Mouse (Mus musculus) neural tube, embryonic 13.5 days (tissue): Measurements from ENCODE around the gene Dst. TPM values are rescaled to one million over a fixed set of nuclear protein-coding genes. Genes with fewer than 3 reads are reported as not detected.

Experiments used
- ATAC-seq: fragments of 200-750 bp; cut with Nextera tagmentation; 2 replicates; pipeline ENCODE4 v1.8.0; 2017; ENCODE audit warnings: low read depth, mild to moderate bottlenecking, moderate TSS enrichment, moderate library complexity
- H3K27ac ChIP-seq: fragments of 300-500 bp; sonication (generic); replicated peaks from 2 replicates; pipeline ENCODE4 v1.5.1; 2015; ENCODE audit warnings: moderate library complexity, mild to moderate bottlenecking, inconsistent platforms
- H3K27me3 ChIP-seq: fragments of 300-500 bp; sonication (generic); 2 replicates; pipeline ENCODE4 v1.6.1; 2015; ENCODE audit warnings: mild to moderate bottlenecking, inconsistent platforms
- H3K36me3 ChIP-seq: fragments of 300-500 bp; sonication (generic); 2 replicates; pipeline ENCODE4 v1.6.1; 2015; ENCODE audit warnings: mild to moderate bottlenecking, inconsistent platforms
- H3K4me1 ChIP-seq: fragments of 300-500 bp; sonication (generic); replicated peaks from 2 replicates; pipeline ENCODE4 v1.6.1; 2015; ENCODE audit warnings: inconsistent platforms
- H3K4me2 ChIP-seq: fragments of 300-500 bp; sonication (generic); 2 replicates; pipeline ENCODE4 v1.6.1; 2015; ENCODE audit warnings: inconsistent platforms, mild to moderate bottlenecking, moderate library complexity
- H3K4me3 ChIP-seq: fragments of 300-500 bp; sonication (generic); 2 replicates; pipeline ENCODE4 v1.5.1; 2015; ENCODE audit warnings: mild to moderate bottlenecking, inconsistent platforms
- H3K9ac ChIP-seq: fragments of 300-500 bp; sonication (generic); 2 replicates; pipeline ENCODE4 v1.6.1; 2015; ENCODE audit warnings: moderate library complexity, mild to moderate bottlenecking, inconsistent platforms
- H3K9me3 ChIP-seq: fragments of 300-500 bp; sonication (generic); 2 replicates; pipeline ENCODE4 v1.6.1; 2016; ENCODE audit warnings: inconsistent platforms
- WGBS: fragments of 180-500 bp; shearing (Covaris S2); methylation state at CpG from one replicate; pipeline ENCODE4 v1.1.7; 2015; 5-methylcytosine and 5-hydroxymethylcytosine counted together
- polyA plus RNA-seq: library from polyadenylated mRNA; unstranded; fragments of >200 nt; fragmentation: Nextera tagmentation; extraction: Ambion mirVana; gene quantifications from 2 replicates; pipeline ENCODE4 v1.2.1, GENCODE M21; 2015

Gene Dst
- polyA plus RNA-seq, 1 experiment from 2014 or later, result 44.4 TPM

DNA sequence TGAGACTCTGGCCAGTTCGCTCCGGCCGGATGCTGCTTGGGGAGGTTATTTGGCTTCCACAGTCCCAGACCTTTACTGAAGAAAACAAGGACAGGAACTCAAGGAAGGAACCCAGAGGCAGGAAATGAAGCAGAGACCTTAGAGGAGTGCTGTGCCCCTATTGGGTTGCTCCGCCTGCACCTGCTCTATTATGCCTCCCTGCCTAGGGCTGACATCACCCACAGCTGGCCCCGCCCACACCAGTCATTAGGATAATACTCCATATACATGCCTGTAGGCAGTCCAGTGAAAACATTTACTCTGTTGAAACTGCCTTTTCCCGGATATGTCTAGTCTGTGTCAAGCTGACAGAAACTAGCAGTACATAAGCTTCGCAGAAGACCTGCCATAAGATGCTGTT, 130.5 kb downstream of the Dst start:
- H3K36me3 ChIP-seq, result no peaks in the 10 kb centered on the region
- 89% methylated on average over 7 of the region's 7 CpGs for WGBS
- H3K27ac ChIP-seq, result no peak overlapping the region
- no peak overlapping the region for H3K4me3 ChIP-seq
- no peak overlapping the region for H3K9ac ChIP-seq
- no peak overlapping the region for H3K4me2 ChIP-seq
- H3K27me3 ChIP-seq, result no peaks in the 10 kb centered on the region
- H3K9me3 ChIP-seq, result no peaks in the 10 kb centered on the region
- ATAC-seq, result no peak
- peaks cover 22% of the 10 kb centered on the region for H3K4me1 ChIP-seq

DNA sequence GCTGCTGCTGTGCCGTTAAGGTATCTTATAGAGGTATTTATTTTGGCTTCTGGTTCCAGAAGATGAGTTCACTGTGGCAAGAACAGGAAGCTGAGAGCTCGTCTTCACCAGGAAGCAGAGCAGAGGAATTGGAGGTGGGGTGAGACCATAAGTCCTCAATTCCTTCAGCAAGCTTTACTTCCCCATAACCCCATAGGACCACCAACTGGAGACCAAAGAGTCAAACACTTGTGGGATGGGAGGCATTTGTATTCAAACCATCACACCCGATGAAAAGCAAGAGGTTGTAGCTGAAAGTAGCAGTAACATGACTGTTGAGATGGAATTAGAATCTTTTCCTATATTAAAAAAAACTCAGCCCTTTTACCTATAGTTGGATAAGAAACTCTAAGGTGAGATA, 132.0 kb downstream of the Dst start:
- H3K27me3 ChIP-seq, result no peaks in the 10 kb centered on the region

DNA sequence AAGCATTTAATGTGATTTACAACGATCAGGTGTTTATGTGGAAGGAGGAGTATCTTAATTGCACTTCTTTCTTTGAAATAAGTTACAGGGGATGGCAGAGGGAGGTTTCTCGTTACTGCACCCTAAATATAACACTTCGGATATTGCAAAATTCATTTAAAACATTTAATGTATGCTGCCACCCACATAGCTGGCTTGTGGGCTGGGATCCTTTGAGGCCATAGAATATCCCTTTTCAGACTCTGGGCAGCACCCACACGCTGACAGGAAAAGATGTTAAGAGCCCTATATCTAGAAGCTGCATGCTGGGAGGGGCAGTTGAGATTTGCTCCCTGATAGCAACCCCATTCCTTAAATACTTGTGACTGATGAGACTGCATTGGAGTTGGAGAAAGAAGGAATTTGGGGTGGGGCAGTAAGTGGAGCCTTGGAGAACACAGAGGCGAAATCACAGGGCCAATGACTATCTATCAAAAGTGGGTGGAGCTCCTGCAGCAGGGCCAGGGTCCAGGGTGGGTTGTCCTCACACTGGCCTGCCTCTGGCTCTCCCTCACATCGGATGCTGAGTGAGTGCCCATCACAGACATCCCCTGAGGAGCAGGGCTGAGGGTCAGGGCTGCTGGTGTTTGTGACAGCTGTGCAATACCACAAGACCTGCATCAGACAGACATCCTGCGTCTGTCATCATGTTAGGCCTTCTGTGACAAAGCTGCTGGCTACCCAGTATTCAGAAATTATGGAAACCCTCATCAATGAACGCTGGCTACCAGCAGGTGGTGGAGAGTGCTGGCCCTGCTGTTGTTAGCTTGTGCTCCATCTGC, 133.1 kb downstream of the Dst start:
- ATAC-seq, result no peak
- Histone ChIP-seq H3K27me3 (no peaks in the 10 kb centered on the region), H3K9me3 (no peaks in the 10 kb centered on the region), H3K27ac (no peak overlapping the region), H3K4me2 (no peak overlapping the region), H3K9ac (no peak overlapping the region), H3K4me1 (peaks cover 31% of the 10 kb centered on the region), H3K36me3 (no peaks in the 10 kb centered on the region), H3K4me3 (no peak overlapping the region)
- 37% methylated on average over 8 of the region's 8 CpGs for WGBS

More for the DNA sequence above, 132.0 kb downstream of the Dst start:
- no peak overlapping the region for H3K4me2 ChIP-seq
- H3K4me1 ChIP-seq, result peaks cover 26% of the 10 kb centered on the region
- ATAC-seq, result no peak
- no peak overlapping the region for H3K9ac ChIP-seq
- H3K4me3 ChIP-seq, result no peak overlapping the region
- no peaks in the 10 kb centered on the region for H3K9me3 ChIP-seq
- 76% methylated on average over 3 of the region's 3 CpGs for WGBS
- no peaks in the 10 kb centered on the region for H3K36me3 ChIP-seq
- H3K27ac ChIP-seq, result no peak overlapping the region

DNA sequence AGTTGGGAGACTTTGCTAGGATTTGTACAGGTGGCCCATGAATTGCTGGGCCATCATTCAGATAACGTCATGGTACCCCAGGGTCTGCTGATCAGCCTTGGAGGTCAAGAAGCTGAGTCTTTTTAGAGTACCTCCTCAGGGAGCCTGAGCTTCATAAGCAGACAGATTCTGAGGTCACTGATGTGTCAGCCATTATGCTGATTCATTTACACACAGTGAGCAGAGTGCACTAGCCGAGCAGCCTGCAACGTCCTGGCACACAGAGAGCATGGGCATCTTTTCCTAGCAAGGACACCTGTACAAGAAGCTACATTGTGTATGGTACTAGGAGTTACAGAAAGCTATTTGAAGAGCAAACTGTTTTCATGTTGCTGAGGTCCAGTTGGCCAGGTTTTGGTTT, 134.3 kb downstream of the Dst start:
- no peaks in the 10 kb centered on the region for H3K27me3 ChIP-seq
- no peak overlapping the region for H3K4me2 ChIP-seq
- ATAC-seq, result no peak
- H3K4me3 ChIP-seq, result no peak overlapping the region
- H3K27ac ChIP-seq, result no peak overlapping the region
- 13% methylated on average over 3 of the region's 3 CpGs for WGBS
- no peaks in the 10 kb centered on the region for H3K36me3 ChIP-seq
- no peaks in the 10 kb centered on the region for H3K9me3 ChIP-seq
- peaks cover 41% of the 10 kb centered on the region for H3K4me1 ChIP-seq
- H3K9ac ChIP-seq, result no peak overlapping the region

DNA sequence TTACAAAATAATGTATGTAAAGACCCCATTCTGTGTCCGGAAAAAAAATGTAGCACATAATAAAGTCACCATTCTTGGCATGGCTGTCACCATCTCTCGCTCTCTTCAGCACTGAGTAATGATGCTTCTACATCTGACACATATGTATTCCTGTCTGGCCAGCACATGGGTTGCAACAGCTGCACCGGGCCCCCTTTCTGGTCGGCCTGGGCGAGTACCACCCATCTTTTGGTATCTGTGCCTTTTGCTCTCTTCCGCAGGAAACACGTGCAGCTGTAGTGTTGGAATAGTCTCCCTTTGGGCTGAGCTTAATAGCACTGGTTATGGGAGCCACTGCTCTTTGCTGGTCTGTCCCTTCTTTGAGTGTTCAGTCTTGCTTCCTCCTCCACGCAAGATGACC, 135.3 kb downstream of the Dst start:
- Histone ChIP-seq H3K9ac (no peak overlapping the region), H3K4me2 (no peak overlapping the region), H3K4me1 (peaks cover 46% of the 10 kb centered on the region), H3K27ac (no peak overlapping the region), H3K4me3 (no peak overlapping the region), H3K27me3 (no peaks in the 10 kb centered on the region), H3K9me3 (no peaks in the 10 kb centered on the region), H3K36me3 (no peaks in the 10 kb centered on the region)
- no peak for ATAC-seq
- WGBS, result 83% methylated on average over 8 of the region's 8 CpGs

DNA sequence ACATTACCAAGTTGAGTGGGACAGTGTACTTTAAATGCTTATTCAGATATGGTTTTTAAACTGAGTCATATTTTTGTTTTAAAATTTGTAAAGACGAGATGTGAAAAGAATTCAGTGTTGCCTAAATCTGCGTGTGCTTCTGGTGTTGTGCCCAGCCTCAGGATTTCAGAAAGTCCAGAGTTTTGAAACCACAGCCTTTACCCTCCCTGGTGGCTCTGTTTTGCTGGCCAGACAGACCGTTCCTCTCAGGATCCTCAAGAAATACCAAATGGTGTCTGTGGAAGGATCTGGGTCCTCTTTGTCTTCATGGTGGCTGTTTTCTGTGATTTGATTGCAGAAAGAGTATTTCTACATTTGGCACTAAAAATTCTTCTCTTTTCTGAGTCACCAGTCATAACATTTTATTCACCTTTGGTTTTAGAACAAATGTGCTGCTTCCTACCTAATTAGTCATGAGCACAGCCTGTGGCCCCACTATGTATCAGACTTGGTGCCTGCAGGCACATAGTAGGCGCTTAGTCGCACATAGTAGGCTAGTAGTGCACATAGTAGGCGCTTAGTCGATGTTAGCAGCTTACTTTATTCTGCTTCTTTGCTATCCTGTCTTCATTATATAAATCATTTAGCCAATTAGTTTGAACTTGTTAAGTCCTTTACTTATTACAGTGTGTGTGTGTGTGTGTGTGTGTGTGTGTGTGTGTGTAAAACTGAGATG, 136.0 kb downstream of the Dst start:
- WGBS, result 88% methylated on average over 7 of the region's 7 CpGs

DNA sequence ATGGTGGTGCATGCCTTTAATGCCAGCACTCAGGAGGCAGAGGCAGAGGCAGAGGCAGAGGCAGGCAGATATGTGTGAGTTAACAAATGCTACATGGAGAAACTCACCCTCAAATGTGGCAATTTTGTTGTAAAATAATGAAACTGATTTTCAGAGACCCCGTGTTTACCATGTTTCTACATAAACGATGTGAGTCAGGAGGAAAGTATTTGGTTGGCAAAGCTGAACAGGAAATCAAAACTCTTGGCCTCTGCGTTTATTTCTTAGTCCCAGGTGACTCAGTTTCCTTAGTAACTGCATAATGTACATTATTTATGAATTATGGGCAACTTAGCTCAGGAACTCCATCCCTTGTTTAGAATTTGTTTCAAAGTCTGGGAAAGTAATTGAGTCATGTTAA, 136.7 kb downstream of the Dst start:
- Histone ChIP-seq H3K4me2 (no peak overlapping the region), H3K9me3 (no peaks in the 10 kb centered on the region), H3K4me3 (no peak overlapping the region), H3K36me3 (no peaks in the 10 kb centered on the region), H3K27me3 (no peaks in the 10 kb centered on the region), H3K9ac (no peak overlapping the region), H3K27ac (no peak overlapping the region), H3K4me1 (peaks cover 51% of the 10 kb centered on the region)
- no peak for ATAC-seq
- WGBS, result 69% methylated on average over 3 of the region's 3 CpGs

More for the DNA sequence above, 136.0 kb downstream of the Dst start:
- Histone ChIP-seq H3K9me3 (no peaks in the 10 kb centered on the region), H3K27me3 (no peaks in the 10 kb centered on the region), H3K4me3 (no peak overlapping the region), H3K27ac (no peak overlapping the region), H3K4me1 (peaks cover 51% of the 10 kb centered on the region), H3K9ac (no peak overlapping the region), H3K36me3 (no peaks in the 10 kb centered on the region), H3K4me2 (no peak overlapping the region)
- no peak for ATAC-seq

DNA sequence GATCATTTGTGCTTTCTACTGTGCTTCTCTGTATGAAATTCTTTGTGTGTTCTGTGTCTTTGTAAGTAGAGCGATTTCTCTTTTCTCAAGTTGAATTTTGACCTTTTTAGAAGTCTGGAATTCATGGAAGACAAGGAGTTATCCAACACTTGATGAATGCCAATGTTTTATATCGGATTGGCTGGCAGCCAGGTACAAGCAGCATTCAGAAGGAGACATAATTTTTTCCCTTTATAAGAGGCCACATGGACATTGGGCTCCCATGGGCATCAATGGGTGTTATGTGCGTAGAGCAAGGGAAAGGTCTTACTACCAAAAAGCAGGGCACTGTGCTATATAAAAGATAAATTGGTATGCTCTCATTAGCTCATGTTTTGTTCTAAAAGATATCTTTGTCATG, 139.3 kb downstream of the Dst start:
- 70% methylated on average over 3 of the region's 3 CpGs for WGBS
- no peak overlapping the region for H3K9ac ChIP-seq
- H3K27me3 ChIP-seq, result no peaks in the 10 kb centered on the region
- H3K4me1 ChIP-seq, result peaks cover 51% of the 10 kb centered on the region
- H3K9me3 ChIP-seq, result no peaks in the 10 kb centered on the region
- ATAC-seq, result no peak
- no peak overlapping the region for H3K27ac ChIP-seq
- H3K4me2 ChIP-seq, result no peak overlapping the region
- H3K4me3 ChIP-seq, result no peak overlapping the region
- no peaks in the 10 kb centered on the region for H3K36me3 ChIP-seq

DNA sequence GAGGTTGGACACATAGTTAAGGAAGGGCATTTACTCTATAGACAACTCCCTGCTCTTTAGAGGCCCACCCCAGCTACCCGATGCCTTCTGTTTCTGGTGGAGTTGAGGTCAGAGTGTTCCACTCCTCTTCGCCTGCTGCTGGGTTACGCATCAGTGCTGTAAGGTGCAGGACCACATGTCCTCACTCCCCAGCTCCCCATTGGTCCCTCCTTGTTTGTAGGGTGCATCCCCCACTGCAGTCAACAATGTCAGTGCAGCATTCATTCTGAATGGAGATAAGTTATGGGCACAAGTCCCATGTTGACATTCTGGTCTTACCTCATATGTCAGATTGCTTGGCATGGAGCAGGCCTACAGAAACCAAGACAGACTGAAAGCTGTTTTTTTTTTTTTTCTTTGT, 143.2 kb downstream of the Dst start:
- H3K27me3 ChIP-seq, result no peaks in the 10 kb centered on the region
- no peaks in the 10 kb centered on the region for H3K36me3 ChIP-seq
- 75% methylated on average over 3 of the region's 3 CpGs for WGBS
- H3K9ac ChIP-seq, result no peak overlapping the region
- H3K27ac ChIP-seq, result no peak overlapping the region
- no peak overlapping the region for H3K4me3 ChIP-seq
- H3K4me1 ChIP-seq, result peaks cover 45% of the 10 kb centered on the region
- no peak overlapping the region for H3K4me2 ChIP-seq
- H3K9me3 ChIP-seq, result no peaks in the 10 kb centered on the region
- ATAC-seq, result no peak

DNA sequence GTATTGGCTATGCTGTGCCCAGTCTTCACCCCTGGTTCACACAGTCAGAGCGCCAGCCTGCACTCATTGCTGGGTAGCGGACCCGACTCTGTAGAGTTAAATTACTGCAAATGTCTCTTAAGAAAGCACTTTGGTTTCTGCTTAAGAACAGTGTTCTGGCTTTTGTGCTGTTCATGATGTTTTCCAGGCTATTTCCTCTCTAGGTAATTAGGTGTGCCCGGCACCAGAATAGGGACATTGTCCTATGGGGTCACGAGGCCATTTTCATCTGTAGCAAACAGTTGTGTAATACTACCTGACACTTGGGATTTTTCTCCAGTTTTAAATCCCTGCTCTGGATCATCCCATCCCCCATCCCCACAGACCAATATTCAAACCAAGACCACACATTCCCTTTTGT, 144.4 kb downstream of the Dst start:
- 36% methylated on average over 5 of the region's 5 CpGs for WGBS
- H3K36me3 ChIP-seq, result no peaks in the 10 kb centered on the region
- H3K27ac ChIP-seq, result 0 out of 2 replicates have a peak overlapping the region, but pooled peaks have one; percentile 4
- H3K4me3 ChIP-seq, result no peak overlapping the region
- peaks cover 35% of the 10 kb centered on the region for H3K4me1 ChIP-seq
- no peak overlapping the region for H3K4me2 ChIP-seq
- H3K9me3 ChIP-seq, result no peaks in the 10 kb centered on the region
- ATAC-seq, result no peak
- no peaks in the 10 kb centered on the region for H3K27me3 ChIP-seq
- no peak overlapping the region for H3K9ac ChIP-seq

DNA sequence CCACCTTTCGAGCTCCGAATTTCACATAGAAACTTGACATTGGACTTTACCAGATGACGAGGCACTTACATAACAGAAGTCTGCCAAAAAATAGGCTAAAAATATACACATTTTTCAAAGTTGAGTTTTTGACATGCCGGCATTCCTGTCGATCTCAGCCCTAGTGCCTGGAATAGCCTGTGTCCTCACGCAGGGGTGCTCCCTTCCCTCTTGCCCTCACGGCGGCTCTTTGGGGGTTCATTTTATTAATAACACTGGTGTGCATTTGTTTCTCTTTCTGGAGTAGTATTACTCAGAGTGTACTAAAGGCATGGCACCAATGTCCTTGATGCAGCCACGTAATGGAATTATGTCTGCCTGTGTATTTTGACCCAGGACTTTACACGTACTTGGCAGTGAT, 146.9 kb downstream of the Dst start:
- Histone ChIP-seq H3K9me3 (no peaks in the 10 kb centered on the region), H3K4me2 (no peak overlapping the region), H3K4me3 (no peak overlapping the region), H3K4me1 (peaks cover 29% of the 10 kb centered on the region), H3K36me3 (no peaks in the 10 kb centered on the region), H3K27me3 (no peaks in the 10 kb centered on the region), H3K27ac (no peak overlapping the region), H3K9ac (no peak overlapping the region)
- ATAC-seq, result no peak
- WGBS, result 88% methylated on average over 10 of the region's 10 CpGs

DNA sequence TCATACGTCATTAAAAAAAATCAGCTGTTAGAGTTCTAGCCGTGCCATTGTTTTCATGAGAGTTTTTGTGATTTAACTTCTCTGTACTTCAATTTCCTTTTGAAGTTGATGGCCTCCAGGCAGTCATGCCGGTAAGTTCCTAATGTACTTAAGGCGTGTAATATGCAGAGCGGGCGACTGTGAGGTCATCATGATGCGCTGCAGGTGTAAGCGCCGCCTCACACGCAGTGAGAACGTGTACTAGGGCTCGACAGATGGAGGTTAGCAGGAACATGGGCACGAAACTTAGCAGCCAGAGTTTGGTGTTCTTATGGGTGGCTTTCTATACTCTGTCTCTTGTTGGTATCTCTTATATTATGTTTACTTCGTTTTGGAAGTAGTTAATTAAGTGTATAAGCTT, 148.6 kb downstream of the Dst start:
- H3K27ac ChIP-seq, result no peak overlapping the region
- H3K9me3 ChIP-seq, result no peaks in the 10 kb centered on the region
- no peaks in the 10 kb centered on the region for H3K36me3 ChIP-seq
- peaks cover 37% of the 10 kb centered on the region for H3K4me1 ChIP-seq
- H3K9ac ChIP-seq, result no peak overlapping the region
- no peaks in the 10 kb centered on the region for H3K27me3 ChIP-seq
- 91% methylated on average over 14 of the region's 14 CpGs for WGBS
- no peak overlapping the region for H3K4me3 ChIP-seq
- ATAC-seq, result no peak
- no peak overlapping the region for H3K4me2 ChIP-seq
